Mouse (Mus musculus) adrenal gland, postnatal 25 days (tissue): ENCODE results near the gene Ccnq. TPM values are rescaled to one million over a fixed set of nuclear protein-coding genes. Genes with fewer than 3 reads are reported as not detected.
"Not testable (repeated sequence)": the region's sequence is repeated elsewhere in the genome, so short reads cannot be mapped to it uniquely, and the experiment has no call there.

Experiments used
- DNase-seq: peaks from one replicate; pipeline ENCODE4 v3.0.0; 2021; ENCODE audit warnings: mixed read lengths
- total RNA-seq: library from RNA; stranded (reverse); gene quantifications from 2 replicates; pipeline ENCODE4 v1.2.3, GENCODE M21; 2021

Gene Ccnq
- total RNA-seq, 1 experiment from 2014 or later, result 73.8 TPM

- no peak for DNase-seq
Observed at GRCm38 (mm10) chr11:78761086-78761485, 9.6 kb upstream of the Ccnq start.

DNA sequence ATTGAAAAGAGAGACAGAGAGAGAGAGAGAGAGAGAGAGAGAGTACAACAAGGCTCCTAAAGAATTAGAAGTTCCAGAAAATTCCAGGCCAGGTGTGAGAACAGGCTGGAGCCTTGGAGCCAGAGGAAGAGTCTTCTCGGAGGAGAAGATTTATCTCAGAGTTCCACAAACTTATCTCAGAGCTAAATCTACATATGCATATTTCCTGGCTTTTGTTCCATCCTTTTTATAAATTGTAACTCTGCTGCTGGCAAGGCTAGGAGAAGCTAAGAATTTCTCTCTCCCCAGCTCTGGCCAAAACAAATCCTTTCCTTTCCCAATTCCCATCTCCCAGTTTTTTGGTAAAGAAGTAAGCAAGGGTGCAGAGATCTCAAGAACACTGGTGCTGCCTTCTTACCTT is 3.8 kb upstream of the Ccnq start:
- DNase-seq, result no peak

- DNase-seq, result not testable (repeated sequence)
Observed at GRCm38 (mm10) chr11:78754177-78754576, 2.6 kb upstream of the Ccnq start.

DNA sequence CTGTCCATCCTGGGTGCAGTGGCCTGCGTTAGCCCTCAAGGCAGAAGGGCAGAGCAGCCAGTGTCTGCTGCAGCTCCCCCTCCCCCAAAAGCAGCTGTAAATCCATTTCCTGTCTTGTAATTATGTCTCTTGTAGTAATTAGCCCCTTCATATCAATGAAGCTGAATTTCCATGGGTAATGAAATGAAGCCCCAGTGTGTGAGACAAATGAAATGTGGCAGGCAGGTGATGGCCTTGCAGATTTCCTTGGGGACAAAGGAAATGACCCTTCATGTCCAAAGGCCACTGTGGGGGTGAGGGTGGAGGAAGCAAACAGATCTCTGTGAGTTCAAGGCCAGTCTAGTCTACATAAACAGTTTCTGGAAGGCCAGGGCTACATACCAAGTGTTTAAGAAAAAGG is 1.7 kb upstream of the Ccnq start:
- no peak for DNase-seq

- DNase-seq, result no peak
Observed at GRCm38 (mm10) chr11:78751843-78752203, 294 bp upstream of the Ccnq start.

GRCm38 (mm10) chr11:78746264-78746663 is 5.3 kb downstream of the Ccnq start:
- no peak for DNase-seq

DNA sequence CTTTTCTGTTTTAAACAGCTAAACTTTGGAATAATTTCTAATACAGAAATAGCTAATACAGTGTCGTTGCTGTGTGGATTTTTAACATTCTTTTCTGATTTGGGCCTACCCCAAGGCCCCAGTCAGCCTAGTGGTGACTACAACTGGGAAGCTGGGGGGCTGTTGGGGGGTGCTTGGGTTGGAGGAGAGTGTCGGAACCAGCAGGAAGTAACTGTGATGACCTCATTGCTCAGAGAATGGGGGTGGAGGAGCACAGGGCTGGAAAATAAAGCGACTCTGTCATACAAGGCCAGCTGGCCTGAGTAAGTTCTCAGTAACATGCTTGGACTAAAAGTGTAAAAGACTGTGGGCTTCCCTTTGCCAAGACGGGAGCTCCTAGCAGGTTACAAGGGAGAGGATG is 6.1 kb downstream of the Ccnq start:
- DNase-seq, result peak; percentile 31

DNA sequence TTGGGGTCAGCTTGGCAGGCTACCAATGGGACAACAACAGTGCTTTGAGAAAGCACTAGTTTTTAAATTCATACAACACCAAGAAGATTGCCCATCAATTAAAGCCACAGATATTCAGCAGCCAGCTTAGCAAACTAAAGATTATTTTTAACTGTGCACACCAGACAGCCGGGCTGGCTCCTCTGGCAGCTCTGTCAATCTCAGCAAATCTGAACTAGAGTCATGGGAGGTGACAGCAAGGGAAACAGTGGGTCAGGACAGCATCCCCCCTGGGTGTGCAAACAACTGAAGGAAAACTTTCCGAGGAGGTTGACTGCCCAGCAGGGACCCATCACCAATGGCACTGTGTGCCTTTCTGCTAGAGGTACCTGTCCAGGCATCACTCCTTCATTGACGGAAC is 9.1 kb downstream of the Ccnq start:
- no peak for DNase-seq

- no peak for DNase-seq
Observed at GRCm38 (mm10) chr11:78741958-78742357, 9.6 kb downstream of the Ccnq start.

DNA sequence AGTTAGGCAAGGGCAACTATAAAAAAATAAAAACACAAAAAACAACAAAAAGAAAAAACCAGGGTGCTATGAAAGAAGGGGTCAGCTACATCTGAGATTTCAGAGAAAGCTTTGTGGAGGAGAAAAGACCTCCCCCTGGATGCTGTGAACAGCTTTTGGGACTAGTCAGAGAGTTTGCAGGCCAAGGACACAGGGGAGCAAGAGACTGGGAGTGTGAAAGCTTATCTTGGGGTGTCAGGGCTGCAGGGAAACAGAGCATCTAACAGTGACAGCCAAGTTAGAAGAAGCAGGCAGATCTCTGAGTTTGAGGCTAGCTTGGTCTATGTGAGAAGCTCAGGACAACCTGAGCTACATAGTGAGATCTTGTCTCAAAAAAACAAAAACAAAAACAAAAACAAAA is 12.2 kb downstream of the Ccnq start:
- DNase-seq, result no peak

DNA sequence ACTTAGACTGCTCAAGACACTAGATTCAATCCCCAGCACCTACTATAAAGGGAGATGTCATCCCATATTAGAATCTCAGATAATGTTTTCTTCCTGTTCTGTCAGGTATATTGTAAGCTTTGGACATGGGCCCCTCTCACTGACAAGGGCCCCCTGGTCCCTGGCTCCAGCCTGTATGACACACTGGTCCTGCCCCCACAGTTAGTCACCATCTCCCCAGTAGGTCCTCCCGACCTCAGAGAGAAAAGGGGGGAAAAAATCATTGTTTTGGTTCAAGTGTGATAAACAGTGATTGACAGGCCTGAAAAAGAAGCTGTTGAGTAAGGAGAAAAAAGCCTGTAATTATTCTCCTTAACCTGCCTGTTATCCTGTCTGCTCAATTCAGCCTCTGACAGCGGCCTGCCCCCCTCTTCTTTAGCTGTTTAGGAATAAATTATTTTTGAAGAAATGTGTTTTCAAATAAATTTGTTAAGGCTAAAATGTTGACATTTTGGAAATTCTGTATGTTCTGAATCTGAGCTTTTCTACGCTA is 14.6 kb downstream of the Ccnq start:
- DNase-seq, result no peak

- no peak for DNase-seq
Observed at GRCm38 (mm10) chr11:78735168-78735567, 16.4 kb downstream of the Ccnq start.

- no peak for DNase-seq
Observed at GRCm38 (mm10) chr11:78732619-78733018, 18.9 kb downstream of the Ccnq start.

DNA sequence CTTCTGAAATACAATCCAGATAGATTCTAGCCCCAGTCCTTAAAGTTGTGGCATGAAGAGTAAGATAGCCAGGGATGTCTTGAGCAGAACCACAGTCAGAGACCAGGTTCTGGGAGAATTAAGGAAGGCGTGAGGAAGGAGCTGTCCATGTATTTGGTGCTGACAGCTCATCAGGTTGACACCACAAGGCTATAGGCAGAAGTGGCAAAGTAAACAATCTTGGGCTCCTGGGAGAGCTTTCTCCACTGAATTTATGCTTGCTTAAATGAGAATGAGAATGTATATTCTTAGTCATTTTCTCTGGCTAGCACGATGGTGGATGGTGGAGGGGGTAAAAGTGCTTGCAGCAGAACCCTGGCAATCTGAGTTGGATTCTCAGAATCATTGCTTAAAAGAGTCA is 20.6 kb downstream of the Ccnq start:
- no peak for DNase-seq

DNA sequence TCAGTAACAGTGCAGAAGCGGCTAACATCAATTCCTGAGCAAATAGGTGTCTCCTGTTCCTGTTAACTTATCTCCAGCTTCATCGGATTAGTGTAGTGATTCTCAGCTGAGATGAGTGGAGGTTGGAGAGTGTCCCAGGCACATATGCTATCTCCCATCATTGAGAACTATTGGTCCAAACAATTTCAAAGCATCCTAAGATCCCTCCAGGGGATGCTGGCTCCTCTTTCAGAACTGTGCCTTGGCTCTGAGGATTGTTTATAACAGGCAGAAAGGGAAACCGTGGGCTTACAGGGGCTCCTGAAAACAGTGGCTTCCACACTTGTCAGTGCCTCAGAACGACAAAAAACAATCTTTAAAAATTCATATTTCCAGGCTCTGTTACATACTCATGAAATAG is 23.5 kb downstream of the Ccnq start:
- DNase-seq, result no peak

DNA sequence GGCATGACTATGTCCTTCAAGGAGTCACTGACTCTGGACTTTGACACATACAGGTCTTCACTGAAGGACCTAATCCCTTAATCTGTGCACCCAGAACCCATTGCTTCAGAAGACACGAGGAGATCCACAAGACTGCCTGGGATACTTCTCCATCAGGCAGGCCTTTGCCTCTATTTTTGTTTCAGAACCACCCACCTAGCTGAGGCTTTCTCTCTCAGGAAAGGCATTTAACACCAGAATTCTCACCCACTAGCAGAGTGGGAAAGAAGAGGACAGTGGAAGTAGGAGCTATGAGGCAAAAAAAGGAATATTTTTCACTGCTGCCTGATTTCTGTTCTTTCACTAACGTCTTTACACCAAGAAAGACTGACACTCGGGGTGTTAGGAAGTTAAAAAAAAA is 25.2 kb downstream of the Ccnq start:
- no peak for DNase-seq

DNA sequence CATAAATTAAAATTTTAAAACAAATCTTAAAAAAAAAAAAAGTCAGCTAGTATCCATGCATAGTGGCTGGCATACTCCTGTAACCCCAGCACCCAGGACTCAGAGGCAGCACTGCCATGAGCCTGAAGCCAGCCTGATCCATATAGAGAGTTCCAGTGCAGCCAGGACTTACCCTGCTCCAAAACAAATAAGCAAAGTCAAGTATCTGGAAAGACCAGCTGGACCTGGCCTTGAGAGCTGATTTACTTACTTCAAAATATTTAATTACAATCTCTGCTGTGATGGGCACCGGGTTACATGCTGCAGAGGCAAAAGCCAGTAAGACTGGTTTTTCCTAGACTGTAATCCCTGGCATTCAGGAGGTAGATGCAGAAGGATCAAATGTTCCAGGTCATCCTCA is 26.7 kb downstream of the Ccnq start:
- no peak for DNase-seq

GRCm38 (mm10) chr11:78721419-78721818 is 30.1 kb downstream of the Ccnq start:
- DNase-seq, result no peak

GRCm38 (mm10) chr11:78717655-78718054 is 33.9 kb downstream of the Ccnq start:
- no peak for DNase-seq

- DNase-seq, result no peak
Observed at GRCm38 (mm10) chr11:78708642-78709041, 42.9 kb downstream of the Ccnq start.

DNA sequence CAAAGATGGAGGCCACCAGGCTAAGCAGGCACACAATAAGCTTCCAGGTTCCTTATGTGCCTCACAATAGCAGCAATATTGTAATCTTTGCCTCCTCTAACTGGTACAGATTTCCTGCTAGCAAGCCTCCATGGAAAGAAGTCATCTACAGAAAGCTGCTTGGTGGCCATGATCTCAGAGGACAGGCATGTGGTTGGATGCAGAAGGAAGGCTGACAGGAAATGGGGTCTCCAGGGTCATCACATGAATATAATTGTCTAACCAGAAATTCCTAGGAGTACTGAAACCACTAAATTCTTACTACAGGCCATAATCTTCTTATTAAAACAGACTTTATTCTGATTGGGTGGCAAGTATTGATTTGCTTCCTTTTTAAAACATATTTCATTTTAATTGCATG is 45.5 kb downstream of the Ccnq start:
- DNase-seq, result no peak

- DNase-seq, result no peak
Observed at GRCm38 (mm10) chr11:78703085-78703484, 48.4 kb downstream of the Ccnq start.

DNA sequence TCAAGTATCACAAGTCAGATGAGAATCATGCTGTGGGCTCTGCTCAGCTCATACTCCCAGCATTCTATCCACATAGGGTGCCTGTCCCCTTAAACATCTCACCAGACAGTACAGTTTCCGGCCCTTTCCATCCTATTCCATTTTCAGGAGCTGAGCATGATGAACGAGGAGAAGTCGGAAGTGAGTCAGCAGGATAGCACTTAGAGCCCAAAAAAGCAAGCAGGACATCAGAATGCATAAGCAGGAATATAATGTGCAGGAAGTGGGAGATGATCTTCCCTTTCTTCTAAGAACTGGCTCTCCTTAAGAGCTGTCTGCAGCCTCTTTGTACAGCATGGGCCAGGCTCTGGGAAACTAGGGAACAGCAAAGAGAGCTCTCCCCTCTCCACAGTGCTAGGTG is 49.2 kb downstream of the Ccnq start:
- no peak for DNase-seq
